Mouse (Mus musculus): ENCODE data around the gene Enox1. TPM values are rescaled to one million over a fixed set of nuclear protein-coding genes. Genes with fewer than 3 reads are reported as not detected.

Enox1 gene
- polyA plus RNA-seq, 1 experiment: 3.1 TPM

DNA sequence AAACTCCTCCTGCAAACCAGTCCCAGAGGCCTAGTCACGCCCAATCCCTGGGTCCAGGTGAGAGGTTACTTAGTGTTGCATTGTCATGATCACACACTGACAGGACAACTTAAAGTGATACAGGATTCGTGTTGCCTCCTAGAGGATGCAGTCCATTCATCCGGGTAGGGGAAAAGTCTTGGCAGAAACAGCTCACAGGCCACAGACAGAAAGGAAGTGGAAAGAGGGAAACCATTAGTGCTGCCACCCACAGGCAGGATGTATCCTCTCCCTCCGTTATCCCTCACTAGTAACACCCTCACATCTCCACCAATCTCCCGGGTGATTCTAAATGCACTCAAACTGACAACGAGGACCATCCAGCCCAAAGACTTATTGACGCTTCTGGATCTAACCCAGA is 385.4 kb downstream of the Enox1 start:
- no peak for TF ChIP-seq MYOD1 (IDR thresholded peaks at IDR 0.05; ENCODE audit: control insufficient read depth in 1 of 3, insufficient read length in 2 of 3, low read depth in 2 of 3)
- no peak for TF ChIP-seq USF1 (IDR thresholded peaks at IDR 0.05; ENCODE audit: low read depth)
- no peak for TF ChIP-seq REST (IDR thresholded peaks at IDR 0.05; ENCODE audit: insufficient read depth, insufficient read length)
- no peak for TF ChIP-seq MAX (IDR thresholded peaks at IDR 0.05; ENCODE audit: low read depth)
- no peak for TF ChIP-seq MYOG (IDR thresholded peaks at IDR 0.05; ENCODE audit: control insufficient read depth in 1 of 3, insufficient read depth in 1 of 3, insufficient read length in 2 of 3, low read depth in 2 of 3)
- TF ChIP-seq POLR2A (IDR thresholded peaks at IDR 0.05; ENCODE audit: insufficient read length, low read depth): no peak
- TF ChIP-seq CEBPB (IDR thresholded peaks at IDR 0.05; ENCODE audit: insufficient read depth, poor library complexity, severe bottlenecking): no peak
- no peak for TF ChIP-seq TCF3 (IDR thresholded peaks at IDR 0.05; ENCODE audit: insufficient read length, low read depth)
- no peak for TF ChIP-seq SRF (IDR thresholded peaks at IDR 0.05; ENCODE audit: control insufficient read depth, insufficient read length, low read depth)
- TF ChIP-seq TCF12 (IDR thresholded peaks at IDR 0.05; ENCODE audit: insufficient read depth, poor library complexity, severe bottlenecking): no peak
- no peak for TF ChIP-seq E2F4 (IDR thresholded peaks at IDR 0.05; ENCODE audit: insufficient read depth)
- TF ChIP-seq POLR2AphosphoS2 (IDR thresholded peaks at IDR 0.05; ENCODE audit: insufficient read length, low read depth): no peak
- no peaks in the 10 kb centered on the region for H3K27me3 ChIP-seq (ENCODE audit: control insufficient read depth, insufficient read depth, insufficient read length)
- no peak overlapping the region for H3ac ChIP-seq (ENCODE audit: control insufficient read depth, insufficient read length)
- no peaks in the 10 kb centered on the region for H3K36me3 ChIP-seq (ENCODE audit: control insufficient read depth, insufficient read depth)
- no peak overlapping the region for H3K4me3 ChIP-seq
- no peaks in the 10 kb centered on the region for H3K79me2 ChIP-seq (ENCODE audit: control insufficient read depth, insufficient read depth)
- no peak overlapping the region for H3K4me2 ChIP-seq (ENCODE audit: low read depth)

DNA sequence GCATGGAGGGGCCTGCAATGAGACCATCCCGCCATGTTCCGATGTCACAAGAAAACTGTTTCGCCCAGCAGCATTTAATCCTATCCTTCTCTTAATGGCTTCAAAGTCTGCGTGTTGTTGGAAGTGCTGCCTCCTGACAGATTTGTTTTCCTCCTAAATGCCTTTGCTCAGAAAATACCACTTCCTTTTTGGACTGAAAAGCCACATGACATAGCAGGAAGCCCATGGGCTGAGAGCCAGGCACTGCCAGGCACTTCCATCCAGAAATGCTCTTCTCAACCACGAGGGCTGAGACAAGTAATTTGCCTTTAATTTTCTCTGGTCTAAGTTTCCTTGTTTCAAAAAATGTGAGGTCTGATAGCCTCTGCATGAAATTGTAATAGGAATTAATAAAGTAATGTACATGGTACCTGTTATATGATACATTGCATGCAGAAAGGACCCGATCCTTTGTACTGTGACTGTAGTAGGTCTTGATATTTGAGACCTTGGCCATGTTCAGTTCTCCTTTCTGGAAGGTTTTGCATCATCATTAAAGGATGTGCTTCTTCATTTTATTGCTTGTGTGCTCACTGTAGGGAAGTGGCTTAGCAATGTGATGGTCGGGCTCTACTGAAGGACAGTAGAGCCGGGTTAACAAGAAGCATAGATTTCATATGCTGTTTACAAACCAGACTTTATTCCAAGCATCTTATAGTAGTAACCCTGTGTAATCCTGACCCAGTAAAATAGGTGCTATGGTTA is 390.1 kb downstream of the Enox1 start:
- Histone ChIP-seq H3K4me3 (no peak overlapping the region), H3ac (ENCODE audit: control insufficient read depth, insufficient read length) (no peak overlapping the region), H3K4me2 (ENCODE audit: low read depth) (peak overlapping the region; percentile 9), H3K36me3 (ENCODE audit: control insufficient read depth, insufficient read depth) (no peaks in the 10 kb centered on the region), H3K27me3 (ENCODE audit: control insufficient read depth, insufficient read depth, insufficient read length) (no peaks in the 10 kb centered on the region), H3K79me2 (ENCODE audit: control insufficient read depth, insufficient read depth) (no peaks in the 10 kb centered on the region)
- TF ChIP-seq E2F4 (IDR thresholded peaks at IDR 0.05; ENCODE audit: insufficient read depth) (no peak), USF1 (IDR thresholded peaks at IDR 0.05; ENCODE audit: low read depth) (peak; percentile 12)

DNA sequence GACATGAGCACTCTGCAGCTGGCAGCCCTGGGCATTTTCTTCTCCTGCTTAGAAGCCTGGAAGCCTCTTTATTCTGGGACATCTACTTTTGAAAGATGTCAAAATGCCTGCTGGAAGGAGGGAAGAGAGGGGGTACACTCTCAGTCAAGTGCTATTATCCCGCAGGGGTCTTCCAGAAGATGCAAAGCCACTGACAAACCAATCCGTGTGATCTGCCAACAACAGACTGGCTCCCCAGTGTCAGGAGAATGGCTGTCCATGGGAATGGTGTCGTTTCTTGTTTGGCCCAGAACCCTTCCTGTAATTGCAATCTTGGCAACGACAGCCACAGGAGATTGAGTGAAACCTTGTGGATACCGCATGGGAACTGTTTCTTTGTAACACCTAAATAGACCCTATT is 390.8 kb downstream of the Enox1 start:
- TF ChIP-seq CEBPB (IDR thresholded peaks at IDR 0.05; ENCODE audit: insufficient read depth, poor library complexity, severe bottlenecking): no peak
- TF ChIP-seq REST (IDR thresholded peaks at IDR 0.05; ENCODE audit: insufficient read depth, insufficient read length): no peak
- no peak for TF ChIP-seq E2F4 (IDR thresholded peaks at IDR 0.05; ENCODE audit: insufficient read depth)
- H3K27me3 ChIP-seq (ENCODE audit: control insufficient read depth, insufficient read depth, insufficient read length): no peaks in the 10 kb centered on the region
- no peak overlapping the region for H3ac ChIP-seq (ENCODE audit: control insufficient read depth, insufficient read length)
- H3K4me2 ChIP-seq (ENCODE audit: low read depth): no peak overlapping the region
- H3K79me2 ChIP-seq (ENCODE audit: control insufficient read depth, insufficient read depth): no peaks in the 10 kb centered on the region
- no peaks in the 10 kb centered on the region for H3K36me3 ChIP-seq (ENCODE audit: control insufficient read depth, insufficient read depth)
- H3K4me3 ChIP-seq: no peak overlapping the region

DNA sequence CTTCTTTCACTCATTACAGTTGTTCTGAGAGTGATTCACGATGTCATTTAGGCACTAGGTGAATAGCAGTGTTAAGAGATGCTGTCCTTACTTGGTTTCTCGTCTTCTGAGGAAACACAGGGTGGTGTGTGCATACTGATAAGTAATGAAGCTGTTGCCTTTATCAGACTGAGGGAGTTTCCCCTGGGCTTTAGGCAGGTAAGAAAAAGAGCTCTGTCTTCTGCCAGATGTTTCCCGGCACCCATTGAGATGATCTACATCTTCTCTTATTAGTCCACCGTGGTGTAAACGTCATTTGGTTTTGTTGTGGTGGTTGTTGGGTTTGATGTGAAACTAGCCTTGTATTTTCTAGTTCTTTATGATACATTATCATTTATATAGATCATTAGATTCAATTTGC is 392.4 kb downstream of the Enox1 start:
- H3K79me2 ChIP-seq (ENCODE audit: control insufficient read depth, insufficient read depth): no peaks in the 10 kb centered on the region
- H3K4me3 ChIP-seq: no peak overlapping the region
- no peaks in the 10 kb centered on the region for H3K36me3 ChIP-seq (ENCODE audit: control insufficient read depth, insufficient read depth)
- H3ac ChIP-seq (ENCODE audit: control insufficient read depth, insufficient read length): no peak overlapping the region
- H3K27me3 ChIP-seq (ENCODE audit: control insufficient read depth, insufficient read depth, insufficient read length): no peaks in the 10 kb centered on the region
- H3K4me2 ChIP-seq (ENCODE audit: low read depth): no peak overlapping the region
- TF ChIP-seq MYOD1 (IDR thresholded peaks at IDR 0.05; ENCODE audit: control insufficient read depth in 1 of 3, insufficient read length in 2 of 3, low read depth in 2 of 3) (no peak), USF1 (IDR thresholded peaks at IDR 0.05; ENCODE audit: low read depth) (no peak), MAX (IDR thresholded peaks at IDR 0.05; ENCODE audit: low read depth) (no peak), SRF (IDR thresholded peaks at IDR 0.05; ENCODE audit: control insufficient read depth, insufficient read length, low read depth) (no peak), MYOG (IDR thresholded peaks at IDR 0.05; ENCODE audit: control insufficient read depth in 1 of 3, insufficient read depth in 1 of 3, insufficient read length in 2 of 3, low read depth in 2 of 3) (no peak), TCF12 (IDR thresholded peaks at IDR 0.05; ENCODE audit: insufficient read depth, poor library complexity, severe bottlenecking) (no peak), POLR2A (IDR thresholded peaks at IDR 0.05; ENCODE audit: insufficient read length, low read depth) (no peak), POLR2AphosphoS2 (IDR thresholded peaks at IDR 0.05; ENCODE audit: insufficient read length, low read depth) (no peak), CEBPB (IDR thresholded peaks at IDR 0.05; ENCODE audit: insufficient read depth, poor library complexity, severe bottlenecking) (no peak), TCF3 (IDR thresholded peaks at IDR 0.05; ENCODE audit: insufficient read length, low read depth) (no peak)

DNA sequence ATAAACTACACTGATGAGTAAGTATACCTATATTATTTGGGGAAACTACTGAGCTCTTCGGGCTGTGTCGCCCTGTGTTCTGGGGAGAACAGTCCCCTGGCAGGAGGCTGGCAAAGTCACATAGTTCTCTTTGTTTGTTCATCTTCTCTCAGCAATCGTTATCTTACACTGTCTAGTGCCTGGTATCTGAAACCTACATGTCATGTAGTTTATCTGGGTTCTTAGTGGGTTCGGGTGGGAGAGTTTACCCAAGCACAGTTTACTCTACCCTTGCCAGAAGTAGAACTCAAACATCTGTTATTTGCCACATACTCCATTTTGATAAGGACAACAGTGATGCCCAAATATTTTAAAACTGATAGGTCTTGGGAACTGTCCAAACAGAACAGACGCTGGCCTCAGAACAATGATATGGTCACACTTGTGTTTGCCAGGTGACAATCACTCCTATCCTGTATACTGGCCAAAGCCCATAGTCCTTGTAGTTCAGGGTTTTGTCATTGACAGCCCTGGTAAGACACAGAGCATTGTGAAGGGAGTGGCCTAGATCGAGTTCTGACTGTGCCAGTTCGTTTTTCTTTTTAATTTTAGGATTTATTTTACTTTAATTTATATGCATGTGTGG is 401.0 kb downstream of the Enox1 start:
- no peaks in the 10 kb centered on the region for H3K27me3 ChIP-seq (ENCODE audit: control insufficient read depth, insufficient read depth, insufficient read length)
- no peak for TF ChIP-seq TCF3 (IDR thresholded peaks at IDR 0.05; ENCODE audit: insufficient read length, low read depth)
- no peak for TF ChIP-seq MYOD1 (IDR thresholded peaks at IDR 0.05; ENCODE audit: control insufficient read depth in 1 of 3, insufficient read length in 2 of 3, low read depth in 2 of 3)
- TF ChIP-seq E2F4 (IDR thresholded peaks at IDR 0.05; ENCODE audit: insufficient read depth): no peak
- TF ChIP-seq REST (IDR thresholded peaks at IDR 0.05; ENCODE audit: insufficient read depth, insufficient read length): no peak
- TF ChIP-seq MAX (IDR thresholded peaks at IDR 0.05; ENCODE audit: low read depth): no peak
- no peak for TF ChIP-seq MYOG (IDR thresholded peaks at IDR 0.05; ENCODE audit: control insufficient read depth in 1 of 3, insufficient read depth in 1 of 3, insufficient read length in 2 of 3, low read depth in 2 of 3)
- no peak for TF ChIP-seq POLR2AphosphoS2 (IDR thresholded peaks at IDR 0.05; ENCODE audit: insufficient read length, low read depth)
- no peak for TF ChIP-seq TCF12 (IDR thresholded peaks at IDR 0.05; ENCODE audit: insufficient read depth, poor library complexity, severe bottlenecking)
- no peak for TF ChIP-seq USF1 (IDR thresholded peaks at IDR 0.05; ENCODE audit: low read depth)
- no peak for TF ChIP-seq CEBPB (IDR thresholded peaks at IDR 0.05; ENCODE audit: insufficient read depth, poor library complexity, severe bottlenecking)
- TF ChIP-seq POLR2A (IDR thresholded peaks at IDR 0.05; ENCODE audit: insufficient read length, low read depth): no peak
- TF ChIP-seq SRF (IDR thresholded peaks at IDR 0.05; ENCODE audit: control insufficient read depth, insufficient read length, low read depth): no peak
- H3K36me3 ChIP-seq (ENCODE audit: control insufficient read depth, insufficient read depth): no peaks in the 10 kb centered on the region
- no peaks in the 10 kb centered on the region for H3K79me2 ChIP-seq (ENCODE audit: control insufficient read depth, insufficient read depth)
- H3K4me3 ChIP-seq: no peak overlapping the region
- H3K4me2 ChIP-seq (ENCODE audit: low read depth): no peak overlapping the region
- H3ac ChIP-seq (ENCODE audit: control insufficient read depth, insufficient read length): no peak overlapping the region

All from myocyte (in vitro differentiated cells).